Mouse (Mus musculus) heart, embryonic 16.5 days (tissue): ENCODE data around the gene Alox12e. TPM values are rescaled to one million over a fixed set of nuclear protein-coding genes. Genes with fewer than 3 reads are reported as not detected.

ENCODE experiments used
- ATAC-seq: fragments of 200-750 bp; cut with Nextera tagmentation; replicated peaks from 2 replicates; pipeline ENCODE4 v1.8.0; 2017; ENCODE audit warnings: moderate number of reproducible peaks; ENCODE audit not compliant: insufficient read depth, low FRiP score; ENCODE audit errors: extremely low read depth
- H3K27ac ChIP-seq: fragments of 300-500 bp; sonication (generic); 2 replicates; pipeline ENCODE4 v1.5.1; 2014; ENCODE audit warnings: mild to moderate bottlenecking, low read length, control low read depth, moderate library complexity
- H3K27me3 ChIP-seq: fragments of 300-500 bp; sonication (generic); 2 replicates; pipeline ENCODE4 v1.6.1; 2014; ENCODE audit warnings: low read length, mixed read lengths; ENCODE audit not compliant: control insufficient read depth, insufficient read depth
- H3K36me3 ChIP-seq: fragments of 300-500 bp; sonication (generic); 2 replicates; pipeline ENCODE4 v1.6.1; 2014; ENCODE audit not compliant: control insufficient read depth, insufficient read depth
- H3K4me1 ChIP-seq: fragments of 300-500 bp; sonication (generic); 2 replicates; pipeline ENCODE4 v1.6.1; 2014; ENCODE audit warnings: low read length, mixed read lengths; ENCODE audit not compliant: control insufficient read depth, insufficient read depth
- H3K4me2 ChIP-seq: fragments of 300-500 bp; sonication (generic); 2 replicates; pipeline ENCODE4 v1.6.1; 2014; ENCODE audit warnings: low read depth, mild to moderate bottlenecking, control low read depth, low read length
- H3K4me3 ChIP-seq: fragments of 300-500 bp; sonication (generic); 2 replicates; pipeline ENCODE4 v1.5.1; 2014; ENCODE audit warnings: mild to moderate bottlenecking, control low read depth, low read length
- H3K9ac ChIP-seq: fragments of 300-500 bp; sonication (generic); 2 replicates; pipeline ENCODE4 v1.6.1; 2014; ENCODE audit warnings: low read length, control low read depth
- H3K9me3 ChIP-seq: fragments of 300-500 bp; sonication (generic); replicated peaks from 2 replicates; pipeline ENCODE4 v1.6.1; 2016; ENCODE audit warnings: low read length; ENCODE audit not compliant: control insufficient read depth
- WGBS: fragments of 180-500 bp; shearing (Covaris S2); extraction: QIAGEN DNeasy Blood & Tissue Kit; methylation state at CpG from one replicate; pipeline ENCODE4 v1.1.7; 2014; 5-methylcytosine and 5-hydroxymethylcytosine counted together
- polyA plus RNA-seq: library from polyadenylated mRNA; unstranded; fragments of >200 nt; fragmentation: Nextera tagmentation; extraction: Ambion mirVana; gene quantifications from 2 replicates; pipeline ENCODE4 v1.2.1, GENCODE M21; 2015

Alox12e gene
- polyA plus RNA-seq, 1 experiment from 2014 or later, result 7.2 TPM

GRCm38 (mm10) chr11:70334477-70334876, 12.0 kb upstream of the Alox12e start:
- Histone ChIP-seq H3K27ac (no peak overlapping the region), H3K4me3 (no peak overlapping the region), H3K9ac (no peak overlapping the region), H3K4me2 (no peak overlapping the region), H3K9me3 (no peaks in the 10 kb centered on the region), H3K36me3 (no peaks in the 10 kb centered on the region), H3K27me3 (peaks cover 2% of the 10 kb centered on the region; the same call in 1 of the 2 replicates), H3K4me1 (no peaks in the 10 kb centered on the region)
- ATAC-seq, result no peak
- WGBS, result 32% methylated on average over 4 of the region's 4 CpGs

- H3K9ac ChIP-seq, result no peak overlapping the region
- H3K27me3 ChIP-seq, result peaks cover 29% of the 10 kb centered on the region
- WGBS, result 71% methylated on average over 8 of the region's 8 CpGs
- no peaks in the 10 kb centered on the region for H3K36me3 ChIP-seq
- no peak overlapping the region for H3K4me3 ChIP-seq
- no peak for ATAC-seq
- H3K27ac ChIP-seq, result no peak overlapping the region
- no peaks in the 10 kb centered on the region for H3K9me3 ChIP-seq
- no peaks in the 10 kb centered on the region for H3K4me1 ChIP-seq
- no peak overlapping the region for H3K4me2 ChIP-seq
Observed at GRCm38 (mm10) chr11:70324726-70325125, 2.3 kb upstream of the Alox12e start.

DNA sequence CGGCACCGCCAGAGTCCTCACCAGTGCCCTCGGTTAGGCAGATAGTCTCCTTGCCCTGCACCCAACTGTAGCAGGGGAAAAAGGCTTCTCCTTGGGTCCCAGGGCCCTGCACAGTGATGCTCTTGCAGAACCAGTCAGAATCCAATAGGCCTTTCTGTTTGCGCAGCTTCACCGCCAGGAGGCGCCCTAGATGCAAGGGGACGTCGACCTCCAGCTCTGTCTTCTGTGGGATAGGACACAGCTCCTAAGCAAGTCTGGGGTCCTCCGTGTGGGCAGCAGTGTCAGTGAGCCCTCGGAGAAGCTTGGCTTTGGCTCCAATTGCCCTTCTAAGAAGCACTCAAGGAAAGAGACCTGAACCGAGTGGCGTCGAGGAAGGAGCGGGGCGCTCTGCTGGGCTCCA, 764 bp downstream of the Alox12e start:
- H3K4me2 ChIP-seq, result peak overlapping the region; percentile 10; the same call in 1 of the 2 replicates
- peaks cover 43% of the 10 kb centered on the region for H3K27me3 ChIP-seq
- H3K36me3 ChIP-seq, result no peaks in the 10 kb centered on the region
- 4% methylated on average over 15 of the region's 15 CpGs for WGBS
- no peak for ATAC-seq
- H3K4me1 ChIP-seq, result no peaks in the 10 kb centered on the region
- no peak overlapping the region for H3K27ac ChIP-seq
- H3K9ac ChIP-seq, result no peak overlapping the region
- no peak overlapping the region for H3K4me3 ChIP-seq
- no peaks in the 10 kb centered on the region for H3K9me3 ChIP-seq

- H3K27me3 ChIP-seq, result peaks cover 43% of the 10 kb centered on the region
Observed at GRCm38 (mm10) chr11:70319614-70320013, 2.8 kb downstream of the Alox12e start.

GRCm38 (mm10) chr11:70313833-70314232, 8.6 kb downstream of the Alox12e start:
- Histone ChIP-seq H3K9ac (no peak overlapping the region), H3K27ac (no peak overlapping the region), H3K4me3 (no peak overlapping the region), H3K27me3 (peaks cover 5% of the 10 kb centered on the region; the same call in 1 of the 2 replicates), H3K4me1 (no peaks in the 10 kb centered on the region), H3K9me3 (no peaks in the 10 kb centered on the region), H3K36me3 (no peaks in the 10 kb centered on the region), H3K4me2 (no peak overlapping the region)
- 40% methylated on average over 7 of the region's 7 CpGs for WGBS
- ATAC-seq, result no peak

More at GRCm38 (mm10) chr11:70319614-70320013, 2.8 kb downstream of the Alox12e start:
- no peak overlapping the region for H3K9ac ChIP-seq
- H3K27ac ChIP-seq, result no peak overlapping the region
- H3K9me3 ChIP-seq, result no peaks in the 10 kb centered on the region
- H3K4me2 ChIP-seq, result no peak overlapping the region
- no peaks in the 10 kb centered on the region for H3K36me3 ChIP-seq
- 71% methylated on average over 12 of the region's 12 CpGs for WGBS
- H3K4me1 ChIP-seq, result no peaks in the 10 kb centered on the region
- no peak for ATAC-seq
- H3K4me3 ChIP-seq, result no peak overlapping the region

DNA sequence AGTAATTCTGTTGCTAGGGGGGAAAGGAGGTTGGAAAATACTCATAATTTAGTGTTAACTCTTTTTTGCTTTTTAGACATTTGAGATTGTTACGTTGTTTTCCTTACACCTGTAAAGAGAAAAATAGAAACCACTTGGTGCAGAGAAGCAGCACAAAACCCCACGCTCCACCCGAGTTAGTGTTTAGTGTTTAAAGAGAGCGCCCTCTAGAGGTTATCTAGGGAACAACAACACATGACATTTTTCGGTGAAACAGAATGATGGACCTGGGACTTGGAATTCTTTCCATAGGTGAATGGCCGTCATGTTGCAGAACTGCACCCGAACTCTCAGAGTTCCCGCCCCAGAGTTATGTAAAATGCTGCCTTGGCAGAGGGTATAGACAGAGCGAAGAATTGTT, 13.1 kb downstream of the Alox12e start:
- H3K9me3 ChIP-seq, result no peaks in the 10 kb centered on the region
- no peaks in the 10 kb centered on the region for H3K27me3 ChIP-seq
- H3K4me3 ChIP-seq, result no peak overlapping the region
- ATAC-seq, result no peak
- no peaks in the 10 kb centered on the region for H3K36me3 ChIP-seq
- H3K9ac ChIP-seq, result no peak overlapping the region
- H3K4me1 ChIP-seq, result peaks cover 2% of the 10 kb centered on the region; the same call in 1 of the 2 replicates
- WGBS, result 23% methylated on average over 9 of the region's 9 CpGs
- H3K4me2 ChIP-seq, result no peak overlapping the region
- no peak overlapping the region for H3K27ac ChIP-seq

- no peak overlapping the region for H3K9ac ChIP-seq
- H3K4me1 ChIP-seq, result peaks cover 2% of the 10 kb centered on the region; the same call in 1 of the 2 replicates
- H3K27ac ChIP-seq, result no peak overlapping the region
- no peaks in the 10 kb centered on the region for H3K27me3 ChIP-seq
- H3K9me3 ChIP-seq, result no peaks in the 10 kb centered on the region
- no peak overlapping the region for H3K4me3 ChIP-seq
- ATAC-seq, result no peak
- H3K36me3 ChIP-seq, result no peaks in the 10 kb centered on the region
- 89% methylated on average over 2 of the region's 2 CpGs for WGBS
- no peak overlapping the region for H3K4me2 ChIP-seq
Observed at GRCm38 (mm10) chr11:70308296-70308695, 14.1 kb downstream of the Alox12e start.

DNA sequence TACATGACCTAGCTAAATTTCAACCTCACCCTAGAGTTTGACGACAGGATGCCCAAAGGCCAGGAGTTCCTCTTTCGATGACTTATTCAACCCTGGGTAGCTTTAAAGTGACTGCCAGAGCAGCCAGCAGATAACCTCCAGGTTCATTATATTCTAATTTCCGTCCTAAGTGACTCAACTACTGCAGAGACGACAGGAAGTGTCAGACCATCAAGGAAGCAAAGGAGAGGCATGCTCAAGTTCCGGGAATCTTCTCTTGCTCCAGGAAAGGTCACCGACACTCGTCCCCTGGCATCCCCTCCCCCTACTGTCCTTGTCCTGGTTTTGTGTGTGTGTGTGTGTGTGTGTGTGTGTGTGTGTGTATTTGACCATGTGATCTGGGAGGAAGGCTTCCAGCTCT, 16.3 kb downstream of the Alox12e start:
- Histone ChIP-seq H3K9me3 (no peaks in the 10 kb centered on the region), H3K4me3 (no peak overlapping the region), H3K4me2 (no peak overlapping the region), H3K9ac (no peak overlapping the region), H3K4me1 (peaks cover 2% of the 10 kb centered on the region; the same call in 1 of the 2 replicates), H3K36me3 (no peaks in the 10 kb centered on the region), H3K27me3 (no peaks in the 10 kb centered on the region), H3K27ac (peak overlapping the region; percentile 3; the same call in 1 of the 2 replicates)
- 45% methylated on average over 7 of the region's 7 CpGs for WGBS
- ATAC-seq, result no peak

DNA sequence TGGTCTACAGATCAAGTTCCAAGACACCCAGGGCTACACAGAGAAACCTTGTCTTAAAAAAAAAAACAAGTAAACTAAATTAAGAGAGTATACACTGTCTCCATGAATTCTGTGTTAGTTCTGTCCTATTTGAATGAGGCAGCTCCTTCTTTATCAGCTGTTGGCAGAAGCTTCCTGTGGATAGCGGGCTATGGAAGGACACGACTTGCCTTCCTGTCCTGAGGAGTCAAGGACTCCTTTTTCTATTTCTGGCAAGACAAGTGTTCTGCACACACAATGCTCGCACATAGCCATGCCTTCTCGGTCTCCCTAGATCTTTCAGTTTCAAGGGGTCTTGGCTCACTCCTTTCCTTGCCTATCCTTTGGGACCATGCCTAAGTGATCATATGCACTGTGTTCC, 20.1 kb downstream of the Alox12e start:
- no peaks in the 10 kb centered on the region for H3K9me3 ChIP-seq
- H3K27ac ChIP-seq, result peak overlapping the region; percentile 48
- peak; percentile 50; the same call in 1 of the 2 replicates for ATAC-seq
- 39% methylated on average over 4 of the region's 4 CpGs for whole genome bisulfite sequencing
- H3K4me1 ChIP-seq, result peaks cover 2% of the 10 kb centered on the region; the same call in 1 of the 2 replicates
- H3K9ac ChIP-seq, result no peak overlapping the region
- no peak overlapping the region for H3K4me3 ChIP-seq
- no peaks in the 10 kb centered on the region for H3K36me3 ChIP-seq
- H3K4me2 ChIP-seq, result no peak overlapping the region
- no peaks in the 10 kb centered on the region for H3K27me3 ChIP-seq
